Mouse (Mus musculus) neural tube, embryonic 13.5 days (tissue): Measurements from ENCODE around the gene Myo6. TPM values are rescaled to one million over a fixed set of nuclear protein-coding genes. Genes with fewer than 3 reads are reported as not detected.

Experiments used
- ATAC-seq: fragments of 200-750 bp; cut with Nextera tagmentation; 2 replicates; pipeline ENCODE4 v1.8.0; 2017; ENCODE audit warnings: low read depth, mild to moderate bottlenecking, moderate TSS enrichment, moderate library complexity
- H3K27ac ChIP-seq: fragments of 300-500 bp; sonication (generic); replicated peaks from 2 replicates; pipeline ENCODE4 v1.5.1; 2015; ENCODE audit warnings: moderate library complexity, mild to moderate bottlenecking, inconsistent platforms
- H3K27me3 ChIP-seq: fragments of 300-500 bp; sonication (generic); 2 replicates; pipeline ENCODE4 v1.6.1; 2015; ENCODE audit warnings: mild to moderate bottlenecking, inconsistent platforms
- H3K36me3 ChIP-seq: fragments of 300-500 bp; sonication (generic); 2 replicates; pipeline ENCODE4 v1.6.1; 2015; ENCODE audit warnings: mild to moderate bottlenecking, inconsistent platforms
- H3K4me1 ChIP-seq: fragments of 300-500 bp; sonication (generic); replicated peaks from 2 replicates; pipeline ENCODE4 v1.6.1; 2015; ENCODE audit warnings: inconsistent platforms
- H3K4me2 ChIP-seq: fragments of 300-500 bp; sonication (generic); 2 replicates; pipeline ENCODE4 v1.6.1; 2015; ENCODE audit warnings: inconsistent platforms, mild to moderate bottlenecking, moderate library complexity
- H3K4me3 ChIP-seq: fragments of 300-500 bp; sonication (generic); 2 replicates; pipeline ENCODE4 v1.5.1; 2015; ENCODE audit warnings: mild to moderate bottlenecking, inconsistent platforms
- H3K9ac ChIP-seq: fragments of 300-500 bp; sonication (generic); 2 replicates; pipeline ENCODE4 v1.6.1; 2015; ENCODE audit warnings: moderate library complexity, mild to moderate bottlenecking, inconsistent platforms
- H3K9me3 ChIP-seq: fragments of 300-500 bp; sonication (generic); 2 replicates; pipeline ENCODE4 v1.6.1; 2016; ENCODE audit warnings: inconsistent platforms
- WGBS: fragments of 180-500 bp; shearing (Covaris S2); methylation state at CpG from one replicate; pipeline ENCODE4 v1.1.7; 2015; 5-methylcytosine and 5-hydroxymethylcytosine counted together
- polyA plus RNA-seq: library from polyadenylated mRNA; unstranded; fragments of >200 nt; fragmentation: Nextera tagmentation; extraction: Ambion mirVana; gene quantifications from 2 replicates; pipeline ENCODE4 v1.2.1, GENCODE M21; 2015

Gene Myo6
- polyA plus RNA-seq = 15.4 and 16.2 TPM in 2 replicates

GRCm38 (mm10) chr9:80164611-80165474, at the start of gene Myo6:
TSS of gene Myo6 (plus strand) at chr9:80165031.
- under 1% methylated on average over 69 of the region's 69 CpGs for WGBS
- Histone ChIP-seq H3K4me3 (peak within 1 kb of the TSS; percentile 80), H3K27me3 (no peaks in the 10 kb centered on the region), H3K4me2 (peak within 1 kb of the TSS; percentile 76), H3K9me3 (no peaks in the 10 kb centered on the region), H3K27ac (peak within 1 kb of the TSS; percentile 85), H3K36me3 (no peaks in the 10 kb centered on the region), H3K9ac (peak within 1 kb of the TSS; percentile 82), H3K4me1 (peaks cover 11% of the 10 kb centered on the region)
- ATAC-seq = peak; percentile 97

- Histone ChIP-seq H3K4me2 (no peak overlapping the region), H3K36me3 (peaks cover 47% of the 10 kb centered on the region), H3K27ac (no peak overlapping the region), H3K4me1 (no peaks in the 10 kb centered on the region), H3K27me3 (no peaks in the 10 kb centered on the region), H3K4me3 (no peak overlapping the region), H3K9me3 (no peaks in the 10 kb centered on the region), H3K9ac (no peak overlapping the region)
- 86% methylated on average over 10 of the region's 10 CpGs for WGBS
- ATAC-seq = no peak
Observed at GRCm38 (mm10) chr9:80145992-80146587, 18.7 kb upstream of the Myo6 start.

- H3K27ac ChIP-seq = no peak overlapping the region
- H3K4me2 ChIP-seq = no peak overlapping the region
- H3K4me3 ChIP-seq = no peak overlapping the region
- no peak overlapping the region for H3K9ac ChIP-seq
- H3K9me3 ChIP-seq = no peaks in the 10 kb centered on the region
- peaks cover 30% of the 10 kb centered on the region for H3K36me3 ChIP-seq
- no peaks in the 10 kb centered on the region for H3K4me1 ChIP-seq
- 83% methylated on average over 5 of the region's 5 CpGs for WGBS
- no peaks in the 10 kb centered on the region for H3K27me3 ChIP-seq
- ATAC-seq = no peak
Observed at GRCm38 (mm10) chr9:80149594-80149993, 15.2 kb upstream of the Myo6 start.

- Histone ChIP-seq H3K9ac (no peak overlapping the region), H3K4me1 (no peaks in the 10 kb centered on the region), H3K4me3 (no peak overlapping the region), H3K27me3 (no peaks in the 10 kb centered on the region), H3K36me3 (peaks cover 20% of the 10 kb centered on the region; the same call in 1 of the 2 replicates), H3K9me3 (no peaks in the 10 kb centered on the region), H3K4me2 (no peak overlapping the region), H3K27ac (no peak overlapping the region; the same call in 1 of the 2 replicates)
- 40% methylated on average over 5 of the region's 5 CpGs for WGBS
- ATAC-seq = peak; percentile 67
Observed at GRCm38 (mm10) chr9:80155277-80155676, 9.6 kb upstream of the Myo6 start.

- H3K27ac ChIP-seq = no peak overlapping the region
- no peak overlapping the region for H3K4me2 ChIP-seq
- H3K27me3 ChIP-seq = no peaks in the 10 kb centered on the region
- no peak overlapping the region for H3K4me3 ChIP-seq
- H3K36me3 ChIP-seq = peaks cover 18% of the 10 kb centered on the region; the same call in 1 of the 2 replicates
- no peak overlapping the region for H3K9ac ChIP-seq
- peaks cover 6% of the 10 kb centered on the region; the same call in 1 of the 2 replicates for H3K4me1 ChIP-seq
- whole genome bisulfite sequencing = 81% methylated on average over 5 of the region's 5 CpGs
- no peak for ATAC-seq
- no peaks in the 10 kb centered on the region for H3K9me3 ChIP-seq
Observed at GRCm38 (mm10) chr9:80156780-80157179, 8.1 kb upstream of the Myo6 start.

GRCm38 (mm10) chr9:80157840-80158465, 6.9 kb upstream of the Myo6 start:
- H3K9ac ChIP-seq = no peak overlapping the region
- no peak overlapping the region for H3K4me2 ChIP-seq
- no peaks in the 10 kb centered on the region for H3K9me3 ChIP-seq
- H3K4me3 ChIP-seq = no peak overlapping the region
- ATAC-seq = no peak
- peaks cover 12% of the 10 kb centered on the region; the same call in 1 of the 2 replicates for H3K36me3 ChIP-seq
- WGBS = 91% methylated on average over 12 of the region's 12 CpGs
- no peaks in the 10 kb centered on the region for H3K27me3 ChIP-seq
- peaks cover 6% of the 10 kb centered on the region; the same call in 1 of the 2 replicates for H3K4me1 ChIP-seq
- H3K27ac ChIP-seq = no peak overlapping the region

GRCm38 (mm10) chr9:80158937-80159336, 5.9 kb upstream of the Myo6 start:
- Histone ChIP-seq H3K27ac (no peak overlapping the region), H3K4me3 (no peak overlapping the region), H3K4me1 (peaks cover 7% of the 10 kb centered on the region), H3K9me3 (no peaks in the 10 kb centered on the region), H3K4me2 (no peak overlapping the region), H3K27me3 (no peaks in the 10 kb centered on the region), H3K9ac (no peak overlapping the region), H3K36me3 (peaks cover 5% of the 10 kb centered on the region; the same call in 1 of the 2 replicates)
- no peak for ATAC-seq
- 78% methylated on average over 5 of the region's 5 CpGs for WGBS

- Histone ChIP-seq H3K4me3 (no peak overlapping the region), H3K27me3 (no peaks in the 10 kb centered on the region)
- 54% methylated on average over 4 of the region's 4 CpGs for WGBS
Observed at GRCm38 (mm10) chr9:80161451-80161850, 3.4 kb upstream of the Myo6 start.

GRCm38 (mm10) chr9:80163126-80163723, 1.6 kb upstream of the Myo6 start:
- Histone ChIP-seq H3K27me3 (no peaks in the 10 kb centered on the region), H3K4me2 (no peak overlapping the region), H3K4me3 (no peak overlapping the region), H3K9ac (no peak overlapping the region), H3K36me3 (no peaks in the 10 kb centered on the region), H3K4me1 (peaks cover 11% of the 10 kb centered on the region), H3K9me3 (no peaks in the 10 kb centered on the region), H3K27ac (no peak overlapping the region)
- WGBS = 83% methylated on average over 4 of the region's 4 CpGs
- no peak for ATAC-seq

More at GRCm38 (mm10) chr9:80161451-80161850, 3.4 kb upstream of the Myo6 start:
- Histone ChIP-seq H3K27ac (peak overlapping the region; percentile 34; the same call in 1 of the 2 replicates), H3K36me3 (no peaks in the 10 kb centered on the region), H3K4me1 (peaks cover 11% of the 10 kb centered on the region), H3K4me2 (no peak overlapping the region), H3K9ac (no peak overlapping the region), H3K9me3 (no peaks in the 10 kb centered on the region)
- no peak for ATAC-seq

- Histone ChIP-seq H3K27ac (no peak overlapping the region), H3K9ac (peak overlapping the region; percentile 82), H3K27me3 (no peaks in the 10 kb centered on the region), H3K4me2 (peak overlapping the region; percentile 76), H3K36me3 (no peaks in the 10 kb centered on the region), H3K9me3 (no peaks in the 10 kb centered on the region), H3K4me1 (peaks cover 11% of the 10 kb centered on the region), H3K4me3 (peak overlapping the region; percentile 80)
- WGBS = 5% methylated on average over 13 of the region's 13 CpGs
- ATAC-seq = peak; percentile 4; the same call in 1 of the 2 replicates
Observed at GRCm38 (mm10) chr9:80164191-80164590, 640 bp upstream of the Myo6 start.

GRCm38 (mm10) chr9:80165690-80166089, 859 bp downstream of the Myo6 start:
- WGBS = 44% methylated on average over 9 of the region's 9 CpGs
- 0 out of 2 replicates have a peak overlapping the region, but pooled peaks have one; percentile 41 for H3K9ac ChIP-seq
- H3K4me3 ChIP-seq = peak overlapping the region; percentile 80
- peak overlapping the region; percentile 76 for H3K4me2 ChIP-seq
- no peak for ATAC-seq
- H3K4me1 ChIP-seq = peaks cover 11% of the 10 kb centered on the region
- H3K27ac ChIP-seq = no peak overlapping the region
- H3K9me3 ChIP-seq = no peaks in the 10 kb centered on the region
- no peaks in the 10 kb centered on the region for H3K27me3 ChIP-seq
- no peaks in the 10 kb centered on the region for H3K36me3 ChIP-seq
